Mouse (Mus musculus) large intestine, adult 2 months (tissue): Measurements from ENCODE around the gene Adam33. TPM values are rescaled to one million over a fixed set of nuclear protein-coding genes. Genes with fewer than 3 reads are reported as not detected.
A peak's percentile ranks its signal among the peaks of the same experiment; 100 is the strongest.
"Not testable (repeated sequence)": the region's sequence is repeated elsewhere in the genome, so short reads cannot be mapped to it uniquely, and the experiment has no call there.

Experiments
- DNase-seq: peaks from one replicate; pipeline ENCODE4 v3.0.0-alpha.2; 2012; ENCODE audit warnings: low read depth, low spot score
- WGBS: fragments of 180-500 bp; shearing (Covaris S2); methylation state at CpG from one replicate; pipeline ENCODE4 v1.1.7; 2018; 5-methylcytosine and 5-hydroxymethylcytosine counted together
- polyA plus RNA-seq: library from polyadenylated mRNA; depleted of rRNA; stranded (reverse); fragments of >200 nt; gene quantifications from 2 replicates; pipeline ENCODE4 v1.2.3, GENCODE M21; 2012; rRNA removed

Adam33 gene
- polyA plus RNA-seq = 16.3 and 22.0 TPM in 2 replicates

GRCm38 (mm10) chr2:131063404-131063864 lies at the start of gene Adam33:
Adam33 (minus strand) TSS chr2:131063814.
- DNase-seq = no peak

GRCm38 (mm10) chr2:131105989-131106388 lies 42.4 kb upstream of the Adam33 start:
- DNase-seq = no peak
- 83% methylated on average over 5 of the region's 5 CpGs for WGBS

More at GRCm38 (mm10) chr2:131063404-131063864, at the start of gene Adam33:
- 9% methylated on average over 24 of the region's 27 CpGs for WGBS

GRCm38 (mm10) chr2:131105061-131105460 lies 41.4 kb upstream of the Adam33 start:
- WGBS = 81% methylated on average over 4 of the region's 4 CpGs

GRCm38 (mm10) chr2:131104021-131104420 lies 40.4 kb upstream of the Adam33 start:
- 71% methylated on average over 4 of the region's 4 CpGs for WGBS
- DNase-seq = no peak

More at GRCm38 (mm10) chr2:131105061-131105460, 41.4 kb upstream of the Adam33 start:
- DNase-seq = not testable (repeated sequence)

GRCm38 (mm10) chr2:131101530-131101929 lies 37.9 kb upstream of the Adam33 start:
- 57% methylated on average over 3 of the region's 3 CpGs for WGBS
- no peak for DNase-seq

DNA sequence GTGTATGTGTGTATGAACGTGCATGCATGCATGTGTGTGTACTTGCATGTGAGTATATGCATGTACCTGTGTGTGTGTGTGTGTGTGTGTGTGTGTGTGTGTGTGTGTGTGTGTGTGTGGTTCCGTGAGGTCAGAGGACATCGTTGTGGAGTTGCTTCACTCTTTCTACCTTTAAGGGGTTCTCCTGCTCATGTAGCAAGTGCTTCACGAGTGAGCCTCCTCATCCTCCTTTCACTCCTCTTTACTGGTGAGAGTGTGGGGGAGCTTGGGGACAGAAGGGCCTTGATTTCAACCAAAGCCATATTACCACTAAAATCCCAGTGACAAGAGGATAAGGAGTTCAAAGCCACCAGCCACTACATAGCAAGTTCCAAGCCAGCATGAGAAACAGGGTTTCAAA lies 33.5 kb upstream of the Adam33 start:
- 82% methylated on average over 4 of the region's 4 CpGs for WGBS
- DNase-seq = no peak

- DNase-seq = peak; percentile 4
- 10% methylated on average over 9 of the region's 9 CpGs for whole genome bisulfite sequencing
These were observed 32.6 kb upstream of the Adam33 start for GRCm38 (mm10) chr2:131096101-131096795.

- WGBS = 2% methylated on average over 1 of the region's 1 CpGs
- peak; percentile 51 for DNase-seq
These were observed 31.2 kb upstream of the Adam33 start for GRCm38 (mm10) chr2:131094823-131095222.

DNA sequence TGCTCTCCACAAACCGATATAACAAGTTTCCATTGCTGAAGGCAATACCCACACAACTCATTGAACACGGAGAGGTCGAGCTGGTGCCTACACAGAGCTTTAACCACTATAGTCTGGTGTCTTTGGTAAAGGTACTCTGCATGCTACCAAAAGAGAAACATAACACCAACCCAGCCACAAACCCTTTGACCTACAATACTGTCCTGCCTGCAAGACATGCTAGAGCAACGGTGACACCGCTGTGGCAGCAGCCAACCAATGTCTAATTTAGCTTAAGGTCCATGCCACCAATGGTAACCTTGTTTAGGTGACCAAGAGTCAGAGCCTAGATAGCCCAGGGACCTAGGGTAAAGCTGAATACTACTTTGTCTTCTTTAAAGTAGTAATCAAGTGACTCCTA lies 30.0 kb upstream of the Adam33 start:
- 84% methylated on average over 5 of the region's 5 CpGs for WGBS

GRCm38 (mm10) chr2:131090852-131091251 lies 27.2 kb upstream of the Adam33 start:
- DNase-seq = no peak
- WGBS = 75% methylated on average over 3 of the region's 3 CpGs

More for the DNA sequence above, 30.0 kb upstream of the Adam33 start:
- DNase-seq = no peak

- DNase-seq = no peak
- 85% methylated on average over 1 of the region's 1 CpGs for WGBS
These were observed 26.0 kb upstream of the Adam33 start for GRCm38 (mm10) chr2:131089634-131090033.

DNA sequence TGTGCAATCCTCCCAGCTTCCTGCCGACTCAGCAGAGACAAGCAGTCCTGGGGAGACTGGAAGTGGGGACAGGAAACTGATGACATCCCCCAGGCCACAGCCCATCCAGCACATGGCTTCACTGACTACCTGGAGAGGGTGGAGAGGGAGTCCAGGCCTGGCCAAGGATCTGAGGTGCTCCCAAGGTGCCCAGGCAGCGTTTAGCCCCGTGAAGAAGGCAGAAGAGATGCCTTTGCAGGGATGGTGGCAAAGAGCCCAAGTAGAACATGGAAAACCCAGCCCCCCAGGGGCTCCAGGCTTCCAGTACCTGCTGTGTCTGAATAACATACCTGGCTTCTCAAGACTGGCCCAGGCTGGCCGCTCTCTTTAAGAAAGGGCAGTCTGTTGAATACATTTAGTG lies 25.0 kb upstream of the Adam33 start:
- 76% methylated on average over 4 of the region's 4 CpGs for WGBS
- no peak for DNase-seq

DNA sequence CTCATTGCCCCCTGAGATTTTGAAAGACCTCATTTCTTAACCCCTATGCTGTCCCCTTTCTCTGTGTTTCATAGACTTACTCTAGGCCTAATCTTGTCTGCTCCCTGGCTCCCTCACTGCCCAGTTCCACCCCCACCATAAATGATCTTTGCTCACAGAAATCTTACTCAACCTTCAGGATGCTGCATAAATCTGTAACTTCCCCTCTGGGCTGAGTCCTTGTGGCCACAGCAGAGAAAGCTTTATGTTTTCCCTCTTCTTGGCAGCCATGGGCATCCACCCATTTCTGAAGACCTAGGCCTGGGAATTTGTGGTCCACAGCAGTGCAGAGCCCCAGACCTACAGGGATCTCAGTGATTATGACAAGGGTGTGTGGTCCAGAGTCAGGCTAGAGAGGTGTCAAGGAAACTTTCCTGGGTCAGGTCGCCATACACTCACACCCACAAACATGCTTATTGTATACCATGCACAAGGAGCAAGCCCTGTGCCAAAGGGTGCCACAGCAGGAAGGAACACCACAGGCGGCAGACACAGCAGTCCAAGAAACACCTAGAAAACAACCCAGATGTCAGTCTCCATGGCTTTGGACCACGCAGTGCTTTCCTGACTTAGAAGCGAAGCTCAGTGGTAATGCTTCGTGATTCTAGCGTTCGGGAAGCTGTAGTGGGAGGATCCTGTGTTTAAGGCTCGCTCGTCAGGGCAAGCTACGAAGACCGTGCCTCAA lies 23.2 kb upstream of the Adam33 start, which contains the start of gene Siglec1:
TSS of gene Siglec1 (minus strand) at position 99 of the 724 bp plus-strand sequence.
- WGBS = 77% methylated on average over 11 of the region's 11 CpGs
- DNase-seq = no peak

DNA sequence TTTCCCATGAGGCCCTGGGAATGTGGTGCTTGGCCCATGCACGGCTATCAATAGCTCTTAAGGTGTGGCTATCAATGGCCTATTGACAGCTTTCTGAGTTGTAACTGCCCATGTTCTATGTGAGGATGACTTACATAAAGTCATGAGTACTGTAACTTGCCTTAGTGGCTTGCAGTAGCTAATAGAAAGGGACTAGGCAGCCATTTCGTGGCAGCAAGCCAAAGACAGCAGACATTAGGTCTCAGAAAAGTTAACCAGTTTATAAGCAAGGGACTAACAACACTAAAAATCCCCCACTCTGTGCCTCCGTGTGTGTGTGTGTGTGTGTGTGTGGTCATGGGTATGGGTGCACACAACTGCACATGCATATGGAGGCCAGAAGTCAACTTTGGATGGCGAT lies 20.6 kb upstream of the Adam33 start:
- 77% methylated on average over 4 of the region's 4 CpGs for WGBS

GRCm38 (mm10) chr2:131080507-131080906 lies 16.9 kb upstream of the Adam33 start:
- WGBS = 77% methylated on average over 5 of the region's 5 CpGs
- DNase-seq = no peak

More for the DNA sequence above, 20.6 kb upstream of the Adam33 start:
- DNase-seq = no peak

DNA sequence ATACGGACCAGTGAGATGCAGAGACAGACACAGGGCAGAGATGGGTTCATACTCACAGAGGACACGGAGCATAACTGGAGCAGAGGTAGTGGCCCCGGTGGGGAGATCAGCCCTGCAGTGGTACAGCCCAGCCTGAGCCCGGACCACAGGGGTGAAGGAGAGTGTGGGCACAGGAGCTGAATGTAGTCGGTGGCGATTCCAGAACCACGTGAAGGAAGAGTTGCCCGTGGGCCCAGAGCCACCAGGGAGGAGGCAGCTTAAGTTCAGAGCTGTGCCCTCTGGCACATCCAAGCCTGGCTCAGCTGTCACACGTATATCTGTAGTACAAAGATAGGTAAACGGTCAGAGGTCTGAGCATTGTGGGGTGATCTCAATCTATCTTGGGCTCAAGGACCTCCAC lies 8.9 kb upstream of the Adam33 start:
- 89% methylated on average over 10 of the region's 10 CpGs for WGBS
- no peak for DNase-seq

GRCm38 (mm10) chr2:131067481-131067880 lies 3.9 kb upstream of the Adam33 start:
- no peak for DNase-seq
- 39% methylated on average over 6 of the region's 6 CpGs for WGBS

GRCm38 (mm10) chr2:131066342-131066741 lies 2.7 kb upstream of the Adam33 start:
- WGBS = 48% methylated on average over 9 of the region's 9 CpGs

GRCm38 (mm10) chr2:131061607-131062006 lies 2.0 kb downstream of the Adam33 start:
- no peak for DNase-seq
- WGBS = 54% methylated on average over 5 of the region's 5 CpGs

More at GRCm38 (mm10) chr2:131066342-131066741, 2.7 kb upstream of the Adam33 start:
- no peak for DNase-seq

DNA sequence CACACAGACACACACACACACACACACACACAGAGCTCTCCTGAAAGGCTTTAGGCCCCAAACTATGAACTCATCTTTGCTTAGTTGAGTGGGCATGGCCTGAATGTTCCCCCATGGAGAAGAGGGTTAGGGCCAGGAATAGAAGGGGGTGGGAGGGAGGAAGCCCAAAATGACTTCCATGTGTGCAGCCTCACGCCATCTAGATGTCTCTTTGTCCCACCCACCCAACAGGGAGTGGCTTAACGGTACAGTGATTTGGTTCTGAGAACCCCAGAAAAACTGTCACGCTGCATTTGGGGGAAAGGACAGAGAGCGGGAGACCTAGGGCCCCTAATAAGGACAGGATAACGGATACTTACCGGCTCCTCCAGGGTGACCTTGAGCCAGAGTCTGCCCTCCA lies 2.8 kb downstream of the Adam33 start:
- whole genome bisulfite sequencing = 68% methylated on average over 6 of the region's 6 CpGs
- DNase-seq = no peak
